Mouse (Mus musculus) CH12.LX (cell line): ENCODE data around the gene Capza2. TPM values are rescaled to one million over a fixed set of nuclear protein-coding genes. Genes with fewer than 3 reads are reported as not detected.

Source experiments
- DNase-seq: peaks from one replicate; pipeline ENCODE4 v3.0.0-alpha.2; 2013; ENCODE audit errors: extremely low read depth
- H3K27ac ChIP-seq: 2 replicates; pipeline ENCODE4 v1.5.1; 2012; ENCODE audit warnings: low read depth, mild to moderate bottlenecking, control low read depth, moderate library complexity; ENCODE audit not compliant: insufficient read depth
- H3K27me3 ChIP-seq: replicated peaks from 2 replicates; pipeline ENCODE3; 2012; ENCODE audit warnings: inconsistent platforms
- H3K36me3 ChIP-seq, 2 experiments: replicated peaks in 1 of 2; 2 replicates each; pipeline versions ENCODE3 to v1.6.1; 2012; ENCODE audit warnings: inconsistent platforms in 1 of 2, low read length in 1 of 2, mild to moderate bottlenecking in 1 of 2, mixed read lengths in 1 of 2, moderate library complexity in 1 of 2; ENCODE audit not compliant: control insufficient read depth in 1 of 2, insufficient read depth in 1 of 2
- H3K4me1 ChIP-seq, 2 experiments: 2 replicates each; pipeline ENCODE4 v1.6.1; 2012; ENCODE audit warnings: inconsistent platforms in 1 of 2, moderate library complexity in 1 of 2; ENCODE audit not compliant: insufficient read depth in 2 of 2, control insufficient read depth in 1 of 2
- H3K4me2 ChIP-seq: 2 replicates; pipeline ENCODE4 v1.6.1; 2012; ENCODE audit warnings: low read depth, mild to moderate bottlenecking, control low read depth; ENCODE audit not compliant: poor library complexity, insufficient read depth, severe bottlenecking
- H3K4me3 ChIP-seq, 3 experiments: fragments of 150-350 bp in 1 of 3; sonication (generic) in 1 of 3; replicated peaks in 1 of 3; 2 replicates each; pipeline versions ENCODE3 to v1.5.1; 2011 to 2012; ENCODE audit warnings: low read depth in 2 of 3, low read length in 2 of 3, mild to moderate bottlenecking in 2 of 3, moderate library complexity in 2 of 3, control low read depth in 1 of 3, improper control_type of control experiment in 1 of 3, inconsistent platforms in 1 of 3, mixed read lengths in 1 of 3; ENCODE audit not compliant: poor library complexity in 1 of 3
- H3K79me2 ChIP-seq: replicated peaks from 2 replicates; pipeline ENCODE4 v1.6.1; 2012; ENCODE audit warnings: mild to moderate bottlenecking, moderate library complexity; ENCODE audit not compliant: control insufficient read depth, poor library complexity, insufficient read depth, severe bottlenecking; ENCODE audit errors: extremely low read depth
- H3K9ac ChIP-seq: 2 replicates; pipeline ENCODE4 v1.6.1; 2012; ENCODE audit warnings: low read depth, mild to moderate bottlenecking, control low read depth, moderate library complexity; ENCODE audit not compliant: insufficient read depth
- H3K9me3 ChIP-seq: replicated peaks from 2 replicates; pipeline ENCODE3; 2012; ENCODE audit warnings: low read length, inconsistent platforms, mixed read lengths
- BHLHE40 ChIP-seq: IDR thresholded peaks from 2 replicates; pipeline ENCODE4 v1.6.1; 2011; ENCODE audit warnings: mild to moderate bottlenecking, low read depth, low read length, improper control_type of control experiment
- CHD1 ChIP-seq: IDR thresholded peaks from 2 replicates; pipeline ENCODE4 v1.6.1; 2012; ENCODE audit warnings: low read depth, low read length, improper control_type of control experiment, inconsistent platforms
- CTCF ChIP-seq, 2 experiments: IDR thresholded peaks in 1 of 2; conservative IDR thresholded peaks in 1 of 2; 2 replicates each; pipeline ENCODE4 v1.5.1; 2011 to 2012; ENCODE audit warnings: low read depth in 2 of 2, low read length in 2 of 2, improper control_type of control experiment in 1 of 2, inconsistent platforms in 1 of 2, mild to moderate bottlenecking in 1 of 2, moderate library complexity in 1 of 2
- ELF1 ChIP-seq: IDR thresholded peaks from 2 replicates; pipeline ENCODE4 v1.6.1; 2014; ENCODE audit warnings: low read depth, mild to moderate bottlenecking, inconsistent platforms, low read length, improper control_type of control experiment
- EP300 ChIP-seq: IDR thresholded peaks from 2 replicates; pipeline ENCODE4 v1.6.1; 2011; ENCODE audit warnings: low read length, improper control_type of control experiment
- ETS1 ChIP-seq: conservative IDR thresholded peaks from 2 replicates; pipeline ENCODE4 v1.6.1; 2012; ENCODE audit warnings: low read depth, mild to moderate bottlenecking, inconsistent platforms, low read length, improper control_type of control experiment, moderate library complexity
- HCFC1 ChIP-seq: IDR thresholded peaks from 2 replicates; pipeline ENCODE4 v1.6.1; 2012; ENCODE audit warnings: low read depth, mild to moderate bottlenecking, inconsistent platforms, low read length, improper control_type of control experiment
- IRF4 ChIP-seq: IDR thresholded peaks from 2 replicates; pipeline ENCODE4 v1.6.1; 2014; ENCODE audit warnings: low read depth, mild to moderate bottlenecking, inconsistent platforms, low read length, improper control_type of control experiment
- JUN ChIP-seq: IDR thresholded peaks from 2 replicates; pipeline ENCODE4 v1.6.1; 2011; ENCODE audit warnings: low read depth, mild to moderate bottlenecking, low read length, improper control_type of control experiment, moderate library complexity; ENCODE audit not compliant: insufficient read depth
- JUND ChIP-seq: conservative IDR thresholded peaks from 2 replicates; pipeline ENCODE4 v1.6.1; 2011; ENCODE audit warnings: low read depth, low read length, improper control_type of control experiment
- MAFK ChIP-seq: IDR thresholded peaks from 2 replicates; pipeline ENCODE4 v1.6.1; 2011; ENCODE audit warnings: low read length, improper control_type of control experiment; ENCODE audit not compliant: insufficient replicate concordance
- MAX ChIP-seq: IDR thresholded peaks from 2 replicates; pipeline ENCODE4 v1.6.1; 2011; ENCODE audit warnings: low read length, improper control_type of control experiment
- MEF2A ChIP-seq: IDR thresholded peaks from 2 replicates; pipeline ENCODE4 v1.6.1; 2014; ENCODE audit warnings: low read depth, mild to moderate bottlenecking, inconsistent platforms, low read length, improper control_type of control experiment, borderline replicate concordance
- MXI1 ChIP-seq: IDR thresholded peaks from 2 replicates; pipeline ENCODE4 v1.6.1; 2011; ENCODE audit warnings: mild to moderate bottlenecking, low read depth, low read length, improper control_type of control experiment
- MYC ChIP-seq: IDR thresholded peaks from 2 replicates; pipeline ENCODE4 v1.6.1; 2011; ENCODE audit warnings: low read depth, mild to moderate bottlenecking, improper control_type of control experiment, low read length
- NELFE ChIP-seq: IDR thresholded peaks from 2 replicates; pipeline ENCODE4 v1.6.1; 2011; ENCODE audit warnings: low read depth, low read length, improper control_type of control experiment
- POLR2AphosphoS2 ChIP-seq: IDR thresholded peaks from 2 replicates; pipeline ENCODE4 v1.6.1; 2011; ENCODE audit warnings: low read depth, low read length, improper control_type of control experiment
- SIN3A ChIP-seq: IDR thresholded peaks from 2 replicates; pipeline ENCODE4 v1.6.1; 2012; ENCODE audit warnings: low read length, improper control_type of control experiment, inconsistent platforms
- SMC3 ChIP-seq: IDR thresholded peaks from 2 replicates; pipeline ENCODE4 v1.6.1; 2011; ENCODE audit warnings: low read depth, low read length, improper control_type of control experiment
- TCF12 ChIP-seq: IDR thresholded peaks from 2 replicates; pipeline ENCODE4 v1.6.1; 2014; ENCODE audit warnings: low read depth, mild to moderate bottlenecking, inconsistent platforms, low read length, improper control_type of control experiment
- UBTF ChIP-seq: IDR thresholded peaks from 2 replicates; pipeline ENCODE4 v1.6.1; 2012; ENCODE audit warnings: low read depth, mild to moderate bottlenecking, inconsistent platforms, low read length, improper control_type of control experiment, moderate library complexity
- USF2 ChIP-seq: conservative IDR thresholded peaks from 2 replicates; pipeline ENCODE4 v1.6.1; 2011; ENCODE audit warnings: low read depth, low read length, improper control_type of control experiment
- dilution Hi-C: fragments of 300-500 bp; cut with MboI; formaldehyde crosslinking; loops from 2 replicates; pipeline ENCODE4 v1.14.3; 2020; ENCODE audit warnings: low sequenced_read_pairs; ENCODE audit not compliant: extremely low pct_unique_long_range_greater_than_20kb, extremely low pct_ligation_motif_present
- in situ Hi-C: fragments of 300-500 bp; cut with MboI; formaldehyde crosslinking; loops from 3 replicates; pipeline ENCODE4 v1.14.3; 2019; ENCODE audit warnings: low sequenced_read_pairs, low pct_ligation_motif_present, low pct_unique_long_range_greater_than_20kb, mixed read lengths
- polyA plus RNA-seq: library from polyadenylated mRNA; unstranded; fragments of >175 nt; gene quantifications from 2 replicates; pipeline ENCODE4 v1.2.1, GENCODE M21; 2012; ENCODE audit warnings: low read depth; ENCODE audit not compliant: insufficient read length
- total RNA-seq, 2 experiments: library from RNA; depleted of rRNA; stranded (reverse); fragments of 300-350 nt in 1 of 2; fragments of >200 nt in 1 of 2; gene quantifications; 2 replicates each; pipeline ENCODE4 v1.2.3; 2012 to 2014

Gene Capza2
- total and polyA plus RNA-seq, 3 experiments = 64.9 to 277 (median 171) TPM

- H3K36me3 ChIP-seq = peaks cover 35 to 69% of the 10 kb centered on the region in 2 experiments
- dilution Hi-C loops = no loop called here
- TF ChIP-seq MXI1 (no peak), MEF2A (no peak), JUN (no peak), ELF1 (no peak), BHLHE40 (no peak), SMC3 (no peak), HCFC1 (no peak), MAX (no peak), TCF12 (no peak)
- TF ChIP-seq, all 38 proteins: peak for 0
Measured at GRCm38 (mm10) chr6:17657308-17657707, 21.3 kb downstream of the Capza2 start.

GRCm38 (mm10) chr6:17665348-17665747, 29.3 kb downstream of the Capza2 start:
- TF ChIP-seq MYC (no peak), JUND (no peak), USF2 (no peak), ELF1 (no peak), POLR2AphosphoS2 (no peak), CTCF (conservative IDR thresholded peaks at IDR 0.05 in 1 of 2, IDR thresholded peaks at IDR 0.05 in 1 of 2; ENCODE audit: low read depth in 2 of 2, low read length in 2 of 2) (no peak), SIN3A (no peak), EP300 (no peak), JUN (no peak), ETS1 (no peak), CHD1 (no peak), NELFE (no peak), SMC3 (no peak), UBTF (no peak), MAFK (no peak), IRF4 (no peak)
- Histone ChIP-seq H3K36me3 (peaks cover 43 to 84% of the 10 kb centered on the region in 2 experiments), H3K79me2 (no peaks in the 10 kb centered on the region), H3K9me3 (no peaks in the 10 kb centered on the region), H3K4me3 (no peak overlapping the region), H3K27me3 (no peaks in the 10 kb centered on the region), H3K4me1 (no peaks in the 10 kb centered on the region; a peak in 1 of 4 replicates), H3K27ac (no peak overlapping the region), H3K4me2 (no peak overlapping the region), H3K9ac (no peak overlapping the region)
- no peak for DNase-seq
- dilution Hi-C loops = no loop called here
- in situ Hi-C loops = no loop called here

More at GRCm38 (mm10) chr6:17657308-17657707, 21.3 kb downstream of the Capza2 start:
- Histone ChIP-seq H3K27me3 (no peaks in the 10 kb centered on the region), H3K79me2 (peaks cover 10% of the 10 kb centered on the region), H3K27ac (no peak overlapping the region), H3K9ac (no peak overlapping the region), H3K4me1 (peaks cover 0 to 14% of the 10 kb centered on the region in 2 experiments; a peak in 2 of 4 replicates), H3K4me2 (no peak overlapping the region), H3K9me3 (no peaks in the 10 kb centered on the region), H3K4me3 (no peak overlapping the region)
- DNase-seq = no peak
- in situ Hi-C loops = no loop called here
